Mouse (Mus musculus): ENCODE results near the gene Tpcn1.

Gene Tpcn1

DNA sequence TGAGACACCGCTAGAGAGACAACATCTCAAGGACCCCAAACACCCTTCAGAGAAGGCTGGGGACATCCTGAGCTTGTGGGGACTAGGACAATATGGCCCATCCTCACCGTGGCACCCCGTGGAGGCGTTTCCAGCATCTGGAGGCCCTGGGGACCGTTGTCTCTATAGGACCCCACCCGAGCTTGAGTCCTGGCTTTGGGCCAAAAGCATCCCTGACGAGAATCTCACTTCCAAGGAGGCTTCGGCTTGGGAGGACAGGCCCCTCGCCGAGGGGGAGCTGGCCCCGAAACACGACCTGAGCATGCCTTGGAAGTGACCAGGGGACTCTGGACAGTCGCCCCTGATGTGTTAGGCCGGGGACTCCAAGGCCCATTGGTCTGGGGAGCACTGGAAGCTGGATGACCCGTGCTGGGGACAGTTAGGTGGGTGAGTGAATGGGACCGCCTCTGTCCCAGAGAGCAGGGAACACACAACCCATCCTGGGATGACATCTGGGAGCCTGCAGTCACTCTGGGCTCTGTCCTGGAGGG, 20.8 kb upstream of the Tpcn1 start:
- no peak for DNase-seq

GRCm38 (mm10) chr5:120607335-120607734, 18.9 kb upstream of the Tpcn1 start:
- DNase-seq = no peak

- DNase-seq = no peak
Observed at GRCm38 (mm10) chr5:120606590-120607200, 18.2 kb upstream of the Tpcn1 start.

DNA sequence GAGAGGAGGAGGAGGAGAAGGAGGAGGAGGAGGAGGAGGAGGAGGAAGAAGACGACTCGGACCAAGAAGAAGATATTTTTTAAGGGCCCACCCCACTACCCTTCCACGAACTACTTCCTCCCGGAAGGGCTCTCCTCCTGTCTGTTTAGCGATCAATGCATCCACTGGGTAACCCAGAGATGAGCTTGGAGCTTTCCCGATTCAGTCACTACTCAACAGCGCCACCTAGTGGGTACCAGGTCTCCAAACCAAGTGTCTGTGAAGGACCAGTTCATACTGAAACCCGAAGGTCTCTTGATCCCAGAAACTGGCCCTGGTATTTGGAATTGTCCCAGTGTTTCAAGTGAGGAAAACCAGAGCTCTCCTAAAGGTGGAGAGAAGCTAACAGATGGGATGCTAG, 17.2 kb upstream of the Tpcn1 start:
- DNase-seq = peak; percentile 78

GRCm38 (mm10) chr5:120605241-120605661, 16.8 kb upstream of the Tpcn1 start:
- DNase-seq = no peak

- DNase-seq = peak; percentile 81 to 83
Observed at GRCm38 (mm10) chr5:120604839-120605238, 16.4 kb upstream of the Tpcn1 start.

DNA sequence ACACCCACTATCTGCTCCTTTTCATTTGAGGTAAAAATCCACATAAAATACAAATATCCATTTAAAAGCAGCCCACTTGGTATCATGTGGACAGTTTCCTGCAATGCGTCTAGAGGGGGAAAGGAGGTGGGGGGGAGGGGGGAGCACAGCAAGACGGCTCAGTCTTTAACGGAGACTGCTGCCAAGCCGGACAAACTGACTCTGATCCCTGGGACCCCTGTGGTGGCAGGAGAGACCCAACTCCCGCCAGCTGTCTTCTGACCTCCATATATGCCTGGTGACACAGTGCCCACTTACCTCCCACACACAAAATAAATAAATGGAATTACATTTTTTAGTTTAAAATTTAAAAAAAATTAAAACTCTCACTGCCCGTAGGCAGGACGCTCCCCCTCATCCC, 15.0 kb upstream of the Tpcn1 start:
- no peak for DNase-seq

- DNase-seq = no peak
Observed at GRCm38 (mm10) chr5:120602210-120602609, 13.7 kb upstream of the Tpcn1 start.

DNA sequence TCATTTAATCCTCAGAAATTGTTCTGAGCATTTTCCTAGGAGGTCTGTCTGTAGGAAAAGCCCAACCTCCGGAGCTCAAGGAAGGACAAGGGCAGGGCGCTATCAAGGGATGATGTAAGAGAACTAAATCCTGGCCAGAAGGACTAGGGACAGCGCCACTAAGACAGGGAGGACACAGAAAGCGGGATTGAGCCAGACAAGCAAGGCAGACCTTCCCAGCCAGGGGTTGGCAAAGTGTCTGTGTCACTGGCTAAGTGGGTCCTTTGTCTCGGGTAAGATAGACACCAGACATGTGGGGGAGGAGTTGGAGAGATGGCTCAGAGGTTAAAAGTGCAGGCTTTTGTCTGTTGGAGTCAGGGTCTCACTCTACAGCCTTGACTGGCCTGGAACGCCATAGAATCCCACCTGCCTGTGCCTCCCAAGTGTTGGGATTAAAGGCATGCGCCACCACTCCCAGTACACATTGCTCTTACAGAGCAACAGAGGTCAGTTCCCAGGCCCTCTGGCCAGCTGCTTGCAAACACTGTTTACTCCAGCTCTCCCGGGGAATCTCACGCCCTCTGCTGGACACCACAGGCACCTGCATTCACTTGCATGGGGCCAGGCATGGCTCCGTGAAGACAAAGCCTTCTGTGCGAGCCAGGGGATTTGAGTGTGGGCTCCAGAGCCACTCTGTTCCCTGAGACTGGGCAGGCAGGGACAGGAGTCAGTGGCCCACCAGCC, 12.6 kb upstream of the Tpcn1 start:
- peak in 1 of 2 experiments; percentile 31 for DNase-seq

DNA sequence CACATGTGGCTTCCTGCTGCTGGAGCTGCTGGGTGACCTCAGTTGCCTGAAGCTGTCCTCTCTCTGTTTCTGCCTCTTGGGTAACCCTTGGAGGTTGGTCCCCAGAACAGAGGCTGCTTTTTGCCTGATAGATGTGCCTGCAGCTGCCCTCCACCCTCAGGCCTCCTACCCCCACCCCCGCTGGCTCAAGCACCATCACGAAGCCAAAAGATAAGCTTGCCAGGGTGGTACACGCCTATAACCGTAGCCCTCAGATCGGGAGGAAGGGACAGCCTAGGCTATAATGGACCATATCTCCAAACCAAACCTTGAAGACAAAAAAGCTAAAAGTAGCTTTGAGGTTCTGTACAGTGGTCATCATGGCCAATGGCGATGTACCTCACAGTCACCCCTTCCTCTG, 11.2 kb upstream of the Tpcn1 start:
- DNase-seq = no peak

DNA sequence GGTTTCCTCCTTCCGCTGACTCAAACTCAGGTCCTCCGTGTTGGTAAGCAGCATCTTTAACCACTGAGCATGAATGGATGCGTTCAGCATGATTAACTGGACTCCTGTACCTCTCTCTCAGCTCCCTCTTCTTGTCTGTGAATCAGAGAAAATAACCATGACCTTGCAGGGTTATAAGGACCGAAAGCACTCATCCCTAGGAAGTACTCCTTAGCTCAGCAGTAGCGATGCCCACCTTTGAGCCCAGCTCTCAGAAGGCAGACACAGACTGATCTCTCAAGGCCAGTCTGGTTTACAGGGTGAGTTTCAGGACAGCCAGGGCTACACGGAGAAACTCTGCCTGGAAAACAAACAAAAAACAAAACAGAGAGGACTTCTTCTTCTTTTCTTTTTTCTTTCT, 6.0 kb upstream of the Tpcn1 start:
- no peak for DNase-seq

DNA sequence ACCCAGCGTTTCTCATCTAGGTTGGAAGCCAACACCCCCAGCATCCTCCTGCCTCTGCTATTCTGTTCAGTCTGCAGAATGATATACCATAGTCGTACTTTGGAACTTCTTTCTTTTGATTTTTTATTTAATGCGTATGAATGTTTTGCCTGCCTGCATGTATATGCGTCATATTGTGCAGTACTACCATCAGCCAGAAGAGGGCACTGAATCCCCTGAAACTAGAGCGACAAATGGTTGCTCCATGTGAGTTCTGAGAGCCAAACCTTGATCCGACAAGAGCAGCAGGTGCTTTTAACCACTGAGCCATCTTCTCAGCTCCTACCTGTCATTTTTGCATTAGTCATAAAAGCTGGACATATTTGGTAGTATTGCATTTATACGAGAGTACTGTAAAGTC, 3.7 kb upstream of the Tpcn1 start:
- DNase-seq = no peak

DNA sequence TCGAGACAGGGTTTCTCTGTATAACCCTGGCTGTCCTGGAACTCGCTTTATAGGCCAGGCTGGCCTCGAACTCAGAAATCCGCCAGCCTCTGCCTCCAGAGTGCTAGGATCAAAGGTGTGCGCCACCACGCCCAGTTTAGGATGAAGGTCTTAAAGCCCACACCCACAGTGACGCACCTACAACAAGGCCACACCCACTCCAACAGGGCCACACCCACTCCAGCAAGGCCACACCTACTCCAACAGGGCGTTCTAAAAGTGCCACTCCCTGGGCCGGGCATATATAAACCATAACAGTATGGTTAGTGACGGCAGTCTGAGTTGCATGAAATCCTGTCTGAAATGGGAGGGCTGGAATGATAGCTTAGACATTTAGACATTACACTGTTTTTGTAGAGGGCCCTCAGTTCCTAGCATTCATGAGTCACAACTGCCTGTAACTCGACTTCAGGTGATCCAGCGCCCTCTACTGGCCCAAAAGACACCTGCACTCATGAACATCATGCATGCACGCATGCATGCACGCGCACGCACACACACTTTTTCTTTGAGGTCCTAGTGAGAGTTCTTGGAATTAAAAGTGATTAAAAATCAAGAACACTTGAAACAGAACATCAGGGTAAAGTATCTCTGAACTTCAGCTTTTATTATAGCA, 2.0 kb upstream of the Tpcn1 start:
- peak in 1 of 2 experiments; percentile 42 for DNase-seq

DNA sequence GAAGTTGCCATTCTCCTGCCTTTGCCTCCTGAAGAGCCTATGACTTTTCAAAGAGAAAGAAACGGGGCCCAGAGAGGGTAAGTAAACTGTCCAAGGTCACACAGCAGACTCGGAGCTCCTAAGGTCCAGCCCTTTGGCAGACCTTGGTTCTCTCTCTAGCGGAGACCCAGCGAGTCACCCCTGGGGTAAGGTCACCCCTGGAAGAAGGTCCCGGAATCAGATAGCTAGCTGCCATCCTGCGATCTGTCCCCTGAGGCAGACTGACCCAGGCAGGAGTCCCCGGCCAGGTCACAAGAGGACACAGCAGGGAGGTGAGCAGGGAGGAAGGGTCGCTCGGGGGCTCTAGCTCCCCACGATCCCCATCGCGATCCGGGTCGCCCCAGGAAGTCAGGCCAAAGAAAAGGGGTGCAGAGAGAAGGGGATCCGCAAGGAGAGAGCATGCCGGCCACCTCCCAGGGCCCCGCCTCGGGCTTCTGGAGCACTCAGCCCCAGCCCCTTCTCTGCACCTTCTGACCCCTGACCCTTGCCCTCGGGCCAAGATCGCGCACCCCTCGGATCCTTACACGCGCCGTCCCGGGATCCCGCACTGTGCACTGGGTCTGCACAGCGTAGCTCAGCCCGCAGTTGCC, 419 bp downstream of the Tpcn1 start:
- DNase-seq = no peak

- peak; percentile 60 to 68 for DNase-seq
Observed at GRCm38 (mm10) chr5:120587616-120587926, 902 bp downstream of the Tpcn1 start.

DNA sequence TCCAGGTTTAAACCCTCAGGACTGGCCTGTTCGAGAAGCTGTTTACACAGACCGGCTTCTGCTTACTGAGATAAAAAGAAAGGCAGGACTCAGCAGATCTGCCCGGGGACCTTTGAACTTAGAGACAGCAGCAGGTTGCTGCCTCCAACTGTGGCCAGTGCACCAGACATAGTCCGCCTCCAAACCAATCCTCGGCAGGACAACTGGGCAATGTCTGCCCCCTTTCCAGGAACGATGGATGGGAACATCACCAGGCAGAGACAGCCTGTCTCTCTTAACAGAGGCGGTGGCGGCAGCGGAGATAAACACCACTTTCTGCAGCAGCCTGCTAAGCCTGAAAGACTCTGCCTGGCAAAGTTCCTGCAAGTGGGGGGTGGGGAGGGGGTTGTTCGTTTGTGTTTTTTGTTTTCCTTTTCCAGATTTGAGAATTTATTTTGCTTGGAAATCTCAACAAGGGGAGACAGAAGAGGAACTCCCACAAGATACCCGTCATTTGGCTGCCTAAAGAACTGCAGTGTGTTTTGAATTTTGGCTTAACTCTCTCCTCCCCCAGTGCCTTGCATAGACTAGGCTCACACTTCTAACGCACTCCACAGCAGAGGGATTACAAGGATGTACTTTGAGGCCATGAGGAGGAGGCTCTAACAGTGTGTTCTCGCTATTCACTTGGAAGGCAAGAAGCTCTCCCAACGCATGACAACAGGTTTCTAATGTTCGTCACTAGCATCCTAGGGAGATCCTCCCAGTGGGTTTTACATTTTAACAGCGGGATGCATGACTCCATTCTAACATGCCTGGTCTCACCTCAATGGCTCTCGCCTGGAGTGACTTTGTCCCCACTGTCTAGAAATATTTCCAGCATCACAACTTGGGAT, 1.5 kb downstream of the Tpcn1 start:
- peak; percentile 42 to 43 for DNase-seq

DNA sequence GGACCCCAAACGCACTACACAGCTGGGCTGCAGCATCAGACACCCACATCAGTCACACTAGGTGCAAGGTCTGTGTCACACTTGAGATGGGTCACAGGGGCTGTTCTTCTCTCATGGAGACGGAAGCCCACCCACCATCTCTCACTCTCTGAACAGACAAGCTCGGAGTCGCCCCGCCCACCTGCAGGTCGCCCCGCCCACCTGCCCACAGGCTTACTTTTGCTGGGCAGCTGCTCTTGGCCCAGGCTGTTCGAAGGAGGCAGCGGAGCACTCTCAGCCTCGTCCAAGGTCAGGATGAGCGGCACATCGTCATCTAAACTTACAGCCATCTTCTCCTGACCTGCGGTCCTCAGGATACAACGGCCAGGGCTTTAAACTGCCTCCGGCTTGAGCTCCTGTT, 3.5 kb downstream of the Tpcn1 start:
- DNase-seq = no peak

- DNase-seq = no peak
Observed at GRCm38 (mm10) chr5:120583511-120583910, 5.0 kb downstream of the Tpcn1 start.

GRCm38 (mm10) chr5:120582002-120582401, 6.5 kb downstream of the Tpcn1 start:
- no peak for DNase-seq

- DNase-seq = peak in 1 of 2 experiments; percentile 55
Observed at GRCm38 (mm10) chr5:120579898-120580626, 8.4 kb downstream of the Tpcn1 start.

GRCm38 (mm10) chr5:120579211-120579897, 9.1 kb downstream of the Tpcn1 start:
- peak; percentile 57 to 67 for DNase-seq

All from thymus, postnatal 36 days (tissue).